Mouse (Mus musculus) adrenal gland, adult 2 months (tissue): Measurements from ENCODE around the gene D630003M21Rik. TPM values are rescaled to one million over a fixed set of nuclear protein-coding genes. Genes with fewer than 3 reads are reported as not detected.
A peak's percentile ranks its signal among the peaks of the same experiment; 100 is the strongest.

Source experiments
- DNase-seq: peaks from one replicate; pipeline ENCODE4 v3.0.0; 2021
- polyA plus RNA-seq: library from polyadenylated mRNA; depleted of rRNA; stranded (reverse); fragments of >200 nt; gene quantifications from 2 replicates; pipeline ENCODE4 v1.2.3, GENCODE M21; 2012
- total RNA-seq, 2 experiments: library from RNA; stranded (reverse); gene quantifications; 2 replicates each; pipeline ENCODE4 v1.2.3; 2021

D630003M21Rik gene
- total and polyA plus RNA-seq, 3 experiments: 1.4 to 4.1 (median 3.1) TPM

GRCm38 (mm10) chr2:158236698-158237097, 7.7 kb upstream of the D630003M21Rik start:
- no peak for DNase-seq

- no peak for DNase-seq
These were observed 4.1 kb upstream of the D630003M21Rik start for GRCm38 (mm10) chr2:158233106-158233505.

- no peak for DNase-seq
These were observed 3.4 kb upstream of the D630003M21Rik start for GRCm38 (mm10) chr2:158232414-158232813.

GRCm38 (mm10) chr2:158231071-158231470, 2.0 kb upstream of the D630003M21Rik start:
- no peak for DNase-seq

- DNase-seq: no peak
These were observed 1.6 kb upstream of the D630003M21Rik start for GRCm38 (mm10) chr2:158230617-158231016.

GRCm38 (mm10) chr2:158229503-158229892, 476 bp upstream of the D630003M21Rik start:
- no peak for DNase-seq

- peak; percentile 54 for DNase-seq
These were observed 3.7 kb downstream of the D630003M21Rik start for GRCm38 (mm10) chr2:158225301-158225700.

GRCm38 (mm10) chr2:158223497-158223896, 5.5 kb downstream of the D630003M21Rik start:
- no peak for DNase-seq

GRCm38 (mm10) chr2:158222664-158223063, 6.4 kb downstream of the D630003M21Rik start:
- DNase-seq: no peak

GRCm38 (mm10) chr2:158221446-158222084, 7.5 kb downstream of the D630003M21Rik start:
- no peak for DNase-seq

- no peak for DNase-seq
These were observed 9.5 kb downstream of the D630003M21Rik start for GRCm38 (mm10) chr2:158219562-158219961.

GRCm38 (mm10) chr2:158216510-158216909, 12.5 kb downstream of the D630003M21Rik start:
- DNase-seq: no peak

GRCm38 (mm10) chr2:158215283-158216117, 13.5 kb downstream of the D630003M21Rik start:
- DNase-seq: no peak

- no peak for DNase-seq
These were observed 17.1 kb downstream of the D630003M21Rik start for GRCm38 (mm10) chr2:158211764-158212471.

GRCm38 (mm10) chr2:158210958-158211357, 18.1 kb downstream of the D630003M21Rik start:
- DNase-seq: no peak

GRCm38 (mm10) chr2:158210503-158210902, 18.5 kb downstream of the D630003M21Rik start:
- DNase-seq: no peak

- no peak for DNase-seq
These were observed 19.2 kb downstream of the D630003M21Rik start for GRCm38 (mm10) chr2:158209776-158210175.

GRCm38 (mm10) chr2:158207848-158208247, 21.2 kb downstream of the D630003M21Rik start:
- DNase-seq: peak; percentile 73

- DNase-seq: peak; percentile 80
These were observed 24.9 kb downstream of the D630003M21Rik start for GRCm38 (mm10) chr2:158204114-158204513.

GRCm38 (mm10) chr2:158203686-158204085, 25.3 kb downstream of the D630003M21Rik start:
- no peak for DNase-seq

- DNase-seq: peak; percentile 54
These were observed 29.7 kb downstream of the D630003M21Rik start for GRCm38 (mm10) chr2:158199281-158199680.

GRCm38 (mm10) chr2:158198861-158199260, 30.2 kb downstream of the D630003M21Rik start:
- DNase-seq: no peak

- peak; percentile 36 for DNase-seq
These were observed 31.1 kb downstream of the D630003M21Rik start for GRCm38 (mm10) chr2:158197971-158198370.
